Mouse (Mus musculus): ENCODE measurements around the gene Pced1b.

DNA sequence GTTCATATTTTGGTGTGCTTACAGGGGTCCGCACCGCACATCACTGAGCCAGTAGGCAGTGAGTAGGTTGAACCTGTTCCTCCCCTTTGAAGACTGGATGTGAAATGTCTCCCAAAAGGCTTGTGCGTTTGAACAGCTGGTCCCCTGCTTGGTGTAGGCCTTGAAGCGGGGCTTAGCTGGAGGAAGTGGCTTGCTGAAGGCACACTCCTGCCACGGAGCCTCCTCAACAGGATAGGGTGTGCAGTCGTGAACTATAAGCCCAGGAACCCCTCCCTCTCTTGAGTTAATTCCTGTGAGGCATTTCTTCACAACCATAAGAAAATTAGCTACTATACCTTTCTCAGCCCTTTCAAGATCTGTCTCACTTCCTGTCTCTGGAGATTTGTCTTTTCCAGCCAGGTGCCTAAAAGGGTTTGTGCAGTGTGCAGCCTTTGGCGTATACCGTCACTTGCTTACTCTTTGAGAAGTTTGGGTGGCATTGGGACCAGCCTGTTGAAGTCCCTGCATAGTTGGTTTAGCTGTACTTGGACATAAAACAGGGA lies 5.7 kb downstream of the Pced1b start:
- TF ChIP-seq CTCF (IDR thresholded peaks at IDR 0.05; ENCODE audit: control insufficient read depth, insufficient read depth, insufficient replicate concordance, low read depth, low read length) (no peak), POLR2A (IDR thresholded peaks at IDR 0.05; ENCODE audit: control insufficient read depth, low read depth, low read length) (no peak)

Data from testis, adult 2 months (tissue).